Mouse (Mus musculus) T-cell, adult 66 days (primary cell): Measurements from ENCODE around the gene Robo4. TPM values are rescaled to one million over a fixed set of nuclear protein-coding genes. Genes with fewer than 3 reads are reported as not detected.

Experiments used
- total RNA-seq, 2 experiments: library from RNA; stranded (reverse); gene quantifications; 3 replicates in 1 of 2; 4 replicates in 1 of 2; pipeline ENCODE4 v1.2.4; 2023

Robo4 gene
- total RNA-seq = not detected

DNA sequence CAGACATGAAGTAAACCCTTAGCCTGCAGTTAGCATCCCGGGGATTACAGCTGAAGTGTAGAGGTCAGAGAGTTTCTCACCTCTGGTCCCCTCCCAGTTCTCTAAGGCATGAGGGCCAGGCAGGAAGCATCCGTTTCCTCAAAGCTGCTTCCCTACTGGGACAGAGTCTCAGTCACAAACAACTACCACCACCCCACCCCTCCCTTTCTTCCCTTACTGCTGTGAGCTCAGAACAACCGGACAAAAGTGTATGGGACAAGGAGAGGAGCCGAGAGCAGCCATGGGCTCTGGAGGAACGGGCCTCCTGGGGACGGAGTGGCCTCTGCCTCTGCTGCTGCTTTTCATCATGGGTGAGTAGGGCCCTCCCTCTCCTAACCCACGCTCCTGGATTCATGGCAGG is at the start of gene Robo4:
Gene Robo4, plus strand, starts transcription at position 96 of the 400 bp plus-strand sequence.

DNA sequence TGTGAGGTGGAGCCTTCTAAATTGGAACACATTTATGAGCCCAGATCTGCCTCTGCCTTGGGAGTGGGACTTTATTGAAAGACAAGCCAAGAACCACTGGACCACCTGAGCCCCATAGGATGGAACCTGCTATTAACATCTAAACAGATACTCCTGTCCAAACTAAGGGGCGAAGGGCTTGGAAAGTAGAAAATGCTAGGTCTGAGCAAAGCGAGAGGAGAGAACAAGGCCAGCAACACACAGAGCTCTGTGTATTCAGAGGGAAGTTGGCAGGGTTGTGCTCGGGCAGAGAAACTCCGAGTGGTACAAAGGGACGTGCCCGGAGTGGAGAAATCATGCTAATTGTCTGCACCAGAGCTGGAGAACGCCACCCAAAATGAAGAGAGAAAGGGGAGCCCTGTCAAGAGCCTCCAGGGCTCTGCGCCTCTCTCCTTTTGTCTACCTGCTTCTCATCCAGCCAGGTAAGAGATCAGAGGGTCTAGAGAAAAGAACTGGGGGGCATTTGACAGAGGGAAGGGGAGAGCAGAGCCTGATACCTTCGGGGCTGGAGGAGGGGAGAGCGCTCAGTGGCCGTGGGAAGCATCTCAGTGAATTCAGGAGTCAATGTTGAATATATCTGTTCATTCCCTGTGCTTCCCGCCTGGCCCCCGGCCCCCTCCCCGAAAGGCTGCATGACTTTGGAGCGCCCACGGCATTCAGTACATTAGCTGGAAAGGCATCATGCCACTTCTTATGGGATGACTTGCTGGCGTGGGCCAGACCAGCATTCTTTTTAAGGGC is 34.2 kb upstream of the Robo4 start, which contains the start of gene Hepacam:
Gene Hepacam, plus strand, starts transcription at position 51 of the 780 bp plus-strand sequence.

DNA sequence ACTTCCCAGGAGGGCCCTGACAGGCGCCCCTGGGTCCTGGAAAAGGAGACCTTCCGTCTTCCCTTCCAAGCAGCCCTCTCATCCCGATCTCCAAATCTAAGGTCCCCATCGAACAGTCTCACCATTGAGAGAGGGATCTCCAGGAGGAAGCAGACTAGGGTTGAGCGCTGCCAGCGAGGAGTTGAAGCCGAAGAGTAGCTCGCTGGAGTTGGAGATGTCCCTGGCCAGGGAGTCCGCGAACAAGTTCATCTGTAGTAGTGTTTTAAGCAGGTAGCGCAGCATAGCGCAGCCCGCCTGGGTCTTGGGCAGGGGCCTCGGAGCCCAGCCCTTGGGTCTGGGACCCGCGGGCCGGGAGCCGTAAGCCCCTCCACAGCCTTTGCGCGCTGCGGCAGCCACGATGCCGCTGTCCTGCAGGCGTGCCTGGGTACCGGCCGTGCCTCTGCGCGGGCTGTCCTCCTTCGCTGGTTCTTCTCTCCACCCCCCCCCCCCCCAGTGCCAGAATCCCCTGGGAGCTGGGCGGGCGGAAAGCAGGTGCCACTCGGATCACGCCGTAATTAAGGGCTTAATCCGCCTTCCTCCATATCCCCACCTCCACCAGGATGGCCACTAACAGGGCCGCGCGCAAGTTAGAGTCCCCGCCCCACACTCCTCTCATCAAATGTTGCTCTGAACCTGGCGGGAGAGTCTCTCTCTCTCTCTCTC is 31.2 kb downstream of the Robo4 start, which contains the start of gene Robo3:
Gene Robo3, minus strand, starts transcription at position 527 of the 702 bp plus-strand sequence.

Other genes with a start within 250 kb of the Robo4 start
- 1 to 10 TPM; 1.8 TPM for gene Tmem218, start 193.7 kb upstream of the Robo4 start, total RNA-seq
- gene Slc37a2, start 146.2 kb upstream of the Robo4 start, total RNA-seq = 1 to 10 TPM; 1.7 to 2.4 TPM
- gene Ccdc15, start 53.5 kb upstream of the Robo4 start, total RNA-seq = 10 to 100 TPM; 10.4 to 14.6 TPM
- not detected for gene Hepacam, start 34.5 kb upstream of the Robo4 start, total RNA-seq
- under 1 TPM in 1 of 2 experiments, not detected in 1; 0.32 TPM for gene Robo3, start 31.3 kb downstream of the Robo4 start, total RNA-seq
- 10 to 100 TPM; 41.1 to 48.9 TPM for gene Msantd2, start 87.4 kb downstream of the Robo4 start, total RNA-seq
- gene Esam, start 126.2 kb downstream of the Robo4 start, total RNA-seq = 1 to 10 TPM in 1 of 2 experiments, under 1 TPM in 1; 0.67 to 1.6 TPM
- not detected for gene Vsig2, start 137.4 kb downstream of the Robo4 start, total RNA-seq
- 1 to 10 TPM; 2.2 to 3.6 TPM for gene Nrgn, start 151.0 kb downstream of the Robo4 start, total RNA-seq
- 10 to 100 TPM in 1 of 2 experiments, 1 to 10 TPM in 1; 9.0 to 10.3 TPM for gene Siae, start 153.8 kb downstream of the Robo4 start, total RNA-seq
- not detected for gene Spa17, start 211.8 kb downstream of the Robo4 start, total RNA-seq